Mouse (Mus musculus) layer of hippocampus, adult 9-11 months (tissue): Measurements from ENCODE around the gene A230050P20Rik.

Experiments used
- DNase-seq: peaks from one replicate; pipeline ENCODE4 v3.0.0; 2022

A230050P20Rik gene

GRCm38 (mm10) chr9:20875021-20875790, 6.8 kb downstream of the A230050P20Rik start:
- DNase-seq = no peak

GRCm38 (mm10) chr9:20876318-20877117, 8.1 kb downstream of the A230050P20Rik start:
- DNase-seq = no peak

- DNase-seq = no peak
Measured at GRCm38 (mm10) chr9:20877118-20878040, 8.9 kb downstream of the A230050P20Rik start.

- peak; percentile 100 for DNase-seq
Measured at GRCm38 (mm10) chr9:20878041-20878709, 9.7 kb downstream of the A230050P20Rik start.

GRCm38 (mm10) chr9:20878710-20879065, 10.2 kb downstream of the A230050P20Rik start:
- no peak for DNase-seq

GRCm38 (mm10) chr9:20879097-20879792, 10.8 kb downstream of the A230050P20Rik start, which contains the start of gene Angptl6:
TSS of gene Angptl6 (minus strand) at chr9:20879727.
- no peak for DNase-seq

GRCm38 (mm10) chr9:20886563-20886962, 18.1 kb downstream of the A230050P20Rik start:
- no peak for DNase-seq

GRCm38 (mm10) chr9:20887191-20887590, 18.7 kb downstream of the A230050P20Rik start:
- DNase-seq = no peak

- peak; percentile 97 for DNase-seq
Measured at GRCm38 (mm10) chr9:20887704-20888385, 19.4 kb downstream of the A230050P20Rik start, which contains the start of gene Ppan. TSS of gene Ppan (plus strand) at chr9:20888175.

GRCm38 (mm10) chr9:20888386-20888765, 19.9 kb downstream of the A230050P20Rik start:
- DNase-seq = no peak

GRCm38 (mm10) chr9:20889185-20890141, 21.0 kb downstream of the A230050P20Rik start:
- no peak for DNase-seq

GRCm38 (mm10) chr9:20890411-20890810, 22.0 kb downstream of the A230050P20Rik start:
- no peak for DNase-seq

- no peak for DNase-seq
Measured at GRCm38 (mm10) chr9:20891339-20892103, 23.1 kb downstream of the A230050P20Rik start.

GRCm38 (mm10) chr9:20892104-20892653, 23.7 kb downstream of the A230050P20Rik start:
- no peak for DNase-seq

- DNase-seq = no peak
Measured at GRCm38 (mm10) chr9:20893069-20893468, 24.6 kb downstream of the A230050P20Rik start.

GRCm38 (mm10) chr9:20893590-20894343, 25.3 kb downstream of the A230050P20Rik start:
- DNase-seq = no peak

- DNase-seq = no peak
Measured at GRCm38 (mm10) chr9:20894629-20895028, 26.2 kb downstream of the A230050P20Rik start.

- no peak for DNase-seq
Measured at GRCm38 (mm10) chr9:20895382-20895781, 26.9 kb downstream of the A230050P20Rik start.
